Mouse (Mus musculus) CH12F3 (cell line): ENCODE measurements around the gene B3gnt4.
"Not testable (repeated sequence)": the region's sequence is repeated elsewhere in the genome, so short reads cannot be mapped to it uniquely, and the experiment has no call there.

ENCODE experiments used
- in situ Hi-C: fragments of 300-500 bp; cut with MboI; formaldehyde crosslinking; loops from 2 replicates; pipeline ENCODE4 v1.14.3; 2020; ENCODE audit warnings: low sequenced_read_pairs

Gene B3gnt4

DNA sequence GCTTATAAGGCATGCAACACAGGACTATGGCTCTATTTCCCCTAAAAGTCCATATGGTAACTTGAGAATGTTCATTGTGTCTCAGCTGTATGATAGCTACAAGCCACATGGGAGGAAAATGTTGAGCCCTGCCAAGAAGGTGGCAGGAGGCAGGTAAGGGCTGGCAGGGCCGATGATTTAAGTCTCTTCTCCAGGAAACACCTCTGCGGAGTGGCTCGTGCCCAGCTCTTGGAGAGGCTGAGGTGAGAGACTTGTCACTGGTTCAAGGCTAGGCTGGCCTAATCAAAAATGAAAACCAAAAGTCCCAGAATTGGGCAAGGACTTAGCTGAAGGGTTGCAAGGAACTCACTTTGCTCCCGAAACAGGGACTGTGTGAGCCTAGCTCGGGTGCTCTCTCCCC, at the start of gene B3gnt4:
Gene B3gnt4 (plus strand): TSS at position 301 of the 400 bp plus-strand sequence.
- in situ Hi-C loops: no loop called here

DNA sequence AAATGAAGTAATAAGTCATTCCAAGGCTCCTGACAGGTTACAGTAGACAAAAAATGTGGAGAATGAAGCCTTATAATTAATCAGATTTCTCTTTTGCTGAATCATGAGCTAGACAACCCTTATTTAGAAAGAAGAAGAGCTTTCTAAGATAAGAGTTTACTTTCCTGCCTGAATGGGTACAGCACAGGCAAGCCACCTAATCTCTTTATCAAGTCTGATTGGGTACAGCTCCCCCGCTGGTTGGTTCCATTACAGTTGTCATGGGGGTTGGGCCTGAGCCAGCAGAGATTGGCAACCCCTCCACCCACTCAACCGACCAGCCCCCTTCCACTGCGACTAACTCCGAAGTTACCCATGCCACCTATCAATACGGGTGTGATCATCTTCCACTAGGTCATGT, 48.8 kb upstream of the B3gnt4 start:
- in situ Hi-C loops: no loop called here

DNA sequence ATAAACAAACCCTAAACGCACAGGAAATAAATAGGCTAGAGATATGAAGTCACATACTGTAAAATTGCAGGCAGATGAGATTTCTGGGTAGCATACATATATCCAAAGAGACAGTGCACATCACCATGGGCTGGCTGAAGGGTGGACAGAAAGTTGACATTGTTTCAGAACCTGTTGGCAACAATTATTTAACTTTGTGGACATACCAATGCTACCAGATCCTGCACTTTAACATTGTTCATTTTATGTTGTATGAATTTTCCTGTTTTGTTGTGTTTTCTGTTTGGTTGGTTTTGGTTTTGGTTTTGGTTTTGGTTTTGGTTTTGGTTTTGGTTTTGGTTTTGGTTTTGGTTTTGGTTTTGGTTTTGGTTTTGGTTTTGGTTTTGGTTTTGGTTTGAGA, 45.6 kb upstream of the B3gnt4 start:
- in situ Hi-C loops: no loop called here

DNA sequence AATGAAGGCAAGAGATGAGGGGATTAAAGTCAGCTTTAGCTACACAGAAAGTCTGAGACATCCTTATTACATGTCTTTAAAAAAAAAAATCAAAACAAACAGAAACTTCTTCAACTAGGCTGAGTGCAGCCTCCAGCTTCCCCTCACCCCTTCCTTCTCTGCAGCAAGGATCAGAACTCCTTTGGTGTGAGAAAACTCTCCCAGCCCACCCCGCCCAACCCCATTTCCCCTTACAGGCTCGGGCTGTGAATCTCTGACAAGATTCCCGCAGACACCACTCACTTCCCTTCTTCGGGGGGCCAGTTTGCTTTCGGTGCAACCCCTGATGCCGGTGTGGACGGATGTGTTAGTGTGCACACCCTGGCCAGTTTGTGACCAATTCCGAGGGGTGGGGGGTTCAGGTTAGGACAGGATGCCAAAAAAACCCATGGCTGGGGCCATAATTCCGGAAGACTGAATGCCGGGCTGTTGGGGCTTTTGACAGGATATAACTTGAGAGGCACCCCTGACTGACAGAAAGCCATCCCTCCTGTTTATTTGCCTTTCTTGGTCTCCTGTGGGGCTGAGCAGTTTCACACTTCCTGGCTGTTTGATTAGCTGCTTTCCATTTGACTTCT, 39.4 kb upstream of the B3gnt4 start:
- in situ Hi-C loops: no loop called here

DNA sequence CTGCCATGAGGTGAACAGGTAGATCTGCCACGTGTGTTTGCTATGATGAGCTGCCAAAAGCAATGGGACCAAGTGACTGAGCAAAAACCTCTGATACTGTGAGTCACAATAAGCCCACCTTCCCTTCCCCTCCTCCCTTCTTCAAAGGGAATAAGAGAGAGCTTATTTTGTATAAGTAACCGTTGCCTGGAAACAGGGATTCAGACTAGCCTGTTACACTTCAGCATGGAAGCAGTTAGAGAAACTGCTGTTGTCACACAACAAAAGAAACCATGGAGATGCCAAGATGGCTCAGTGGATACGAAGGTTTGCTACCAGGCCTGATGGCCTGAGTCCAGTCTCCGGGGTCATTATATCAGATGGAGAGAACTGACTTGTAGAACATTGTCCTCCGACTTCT, 36.4 kb upstream of the B3gnt4 start:
- in situ Hi-C loops: no loop called here

DNA sequence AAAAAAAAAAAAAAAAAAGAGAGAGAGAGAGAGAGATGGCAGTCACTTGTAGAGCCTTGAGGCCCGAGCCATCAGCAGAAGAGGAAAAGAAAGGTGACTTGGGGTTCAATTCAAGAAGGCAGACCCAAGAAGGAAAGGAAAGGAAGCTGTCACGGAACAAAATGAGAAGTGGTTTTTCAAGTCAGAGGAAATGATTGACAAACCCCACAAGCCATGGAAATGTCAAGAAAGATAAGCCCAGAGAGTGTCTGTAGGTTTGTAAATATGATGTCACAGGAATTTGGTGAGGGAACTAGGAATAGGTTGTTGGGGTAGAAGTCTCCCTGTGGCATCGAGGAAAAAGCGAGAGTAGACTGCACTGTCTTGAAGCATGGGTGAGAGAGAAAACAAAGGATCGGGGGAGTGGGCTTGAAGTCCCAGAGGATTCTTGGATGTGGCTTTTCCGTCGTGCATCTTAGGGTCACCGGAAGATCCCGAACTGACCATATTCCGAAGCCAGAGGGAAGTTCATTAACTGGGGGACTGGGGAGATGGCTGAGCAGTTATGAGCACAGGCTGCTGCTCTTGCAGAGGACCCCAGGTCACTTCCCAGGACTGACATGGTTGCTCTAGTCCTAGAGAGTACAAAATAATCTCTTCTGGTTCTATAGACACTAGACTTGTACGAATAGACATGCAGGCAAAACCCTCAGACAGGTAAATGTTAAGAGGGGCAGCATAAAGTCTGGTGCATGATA, 22.4 kb upstream of the B3gnt4 start:
- in situ Hi-C loops: no loop called here

DNA sequence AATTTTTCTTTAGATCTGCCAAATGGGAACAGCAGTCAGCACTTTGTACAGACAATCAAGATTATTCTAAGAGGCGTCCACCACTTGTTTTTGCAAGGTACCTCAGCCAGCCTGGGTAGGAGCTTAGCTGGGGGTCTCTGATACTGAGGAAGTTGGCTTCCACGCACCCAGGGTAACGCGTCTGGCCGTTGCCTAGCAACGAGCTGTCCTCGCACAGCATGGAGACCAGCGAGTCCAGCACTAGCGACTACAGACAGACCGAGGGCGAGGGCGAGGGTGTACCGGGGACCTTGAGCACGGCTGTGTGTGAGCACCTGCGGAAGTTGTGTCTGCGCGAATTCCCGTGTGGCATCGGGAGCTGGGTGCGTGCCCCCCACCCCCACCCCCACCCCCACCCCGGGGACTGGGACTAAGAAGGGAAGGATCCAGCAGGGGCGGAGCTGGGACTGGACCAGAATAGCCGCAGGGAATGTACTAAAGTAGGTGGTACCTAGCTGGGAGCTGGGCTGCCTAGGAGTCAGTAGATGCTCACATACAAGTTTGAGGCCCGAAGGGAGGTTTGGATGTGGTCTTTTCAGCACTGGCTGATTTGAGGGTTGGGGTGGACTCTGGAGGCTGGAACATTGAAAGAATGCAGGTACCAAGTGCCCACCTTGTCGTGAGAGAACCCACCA, 21.0 kb upstream of the B3gnt4 start, which contains the start of the genes Lrrc43 and Il31:
Gene Lrrc43 (plus strand): TSS at position 194 of the 674 bp plus-strand sequence.
Gene Il31 (minus strand): TSS at position 378 of the 674 bp plus-strand sequence.
- in situ Hi-C loops: no loop called here

DNA sequence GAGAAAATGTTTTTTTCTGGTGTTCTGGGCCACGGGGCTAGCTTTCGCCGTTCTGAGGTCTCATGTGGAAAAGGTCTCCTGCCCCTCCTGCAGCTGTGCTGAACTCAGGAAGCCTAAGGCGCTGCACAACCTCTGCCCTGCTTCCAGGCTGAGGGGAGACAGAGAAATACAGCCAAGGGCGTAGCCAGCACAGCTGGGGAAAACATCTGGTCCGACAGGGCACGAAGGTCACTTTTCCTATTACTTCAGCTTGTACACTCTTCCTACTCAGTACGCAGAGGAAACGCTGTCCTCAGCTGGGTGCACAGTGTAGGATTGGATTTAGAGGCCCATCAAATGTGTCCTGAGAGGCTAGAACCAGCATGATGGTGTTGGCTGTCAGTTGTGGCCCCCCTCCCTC, 20.3 kb upstream of the B3gnt4 start:
- in situ Hi-C loops: no loop called here

DNA sequence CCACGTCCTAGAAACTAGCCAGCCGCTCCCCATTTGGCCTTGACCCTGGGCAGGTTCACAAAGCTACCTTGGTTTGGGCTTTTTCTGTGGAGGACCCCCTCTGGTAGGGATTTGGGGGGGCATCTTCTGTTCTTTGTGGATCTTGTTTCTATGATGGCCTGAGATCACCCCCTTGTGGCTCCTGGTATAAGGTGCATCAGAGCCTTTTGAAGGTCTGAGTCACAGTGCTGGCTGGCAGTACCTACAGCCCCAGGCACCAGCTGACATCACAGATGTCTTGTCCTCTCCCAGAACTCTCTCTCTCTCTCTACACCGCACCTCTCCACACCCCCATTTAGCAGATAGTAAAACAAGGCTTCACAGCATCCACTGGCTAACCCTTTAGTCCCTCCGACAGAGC, 10.5 kb upstream of the B3gnt4 start:
- in situ Hi-C loops: loop anchor here (5.0 kb wide), 1 partner anchor 42 kb away; no protein-coding TSS in a partner anchor

DNA sequence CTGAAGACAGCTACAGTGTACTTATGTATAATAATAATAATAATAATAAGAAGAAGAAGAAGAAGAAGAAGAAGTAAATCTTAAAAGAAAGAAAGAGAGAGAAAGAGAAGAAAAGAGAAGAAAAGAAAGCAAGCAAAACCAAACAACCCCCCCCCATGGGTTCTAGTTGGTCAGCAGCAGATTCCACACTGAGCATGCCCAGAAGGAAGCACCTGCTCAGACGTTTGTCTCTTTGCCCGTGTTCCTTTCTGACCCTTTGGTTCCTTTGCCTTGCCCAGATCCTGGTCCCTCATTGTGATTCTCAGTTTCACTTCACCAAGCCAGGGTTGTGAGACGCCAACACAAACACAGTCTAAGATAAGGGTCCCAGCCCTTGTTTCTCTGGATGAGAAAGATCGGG, 8.3 kb upstream of the B3gnt4 start:
- in situ Hi-C loops: no loop called here

DNA sequence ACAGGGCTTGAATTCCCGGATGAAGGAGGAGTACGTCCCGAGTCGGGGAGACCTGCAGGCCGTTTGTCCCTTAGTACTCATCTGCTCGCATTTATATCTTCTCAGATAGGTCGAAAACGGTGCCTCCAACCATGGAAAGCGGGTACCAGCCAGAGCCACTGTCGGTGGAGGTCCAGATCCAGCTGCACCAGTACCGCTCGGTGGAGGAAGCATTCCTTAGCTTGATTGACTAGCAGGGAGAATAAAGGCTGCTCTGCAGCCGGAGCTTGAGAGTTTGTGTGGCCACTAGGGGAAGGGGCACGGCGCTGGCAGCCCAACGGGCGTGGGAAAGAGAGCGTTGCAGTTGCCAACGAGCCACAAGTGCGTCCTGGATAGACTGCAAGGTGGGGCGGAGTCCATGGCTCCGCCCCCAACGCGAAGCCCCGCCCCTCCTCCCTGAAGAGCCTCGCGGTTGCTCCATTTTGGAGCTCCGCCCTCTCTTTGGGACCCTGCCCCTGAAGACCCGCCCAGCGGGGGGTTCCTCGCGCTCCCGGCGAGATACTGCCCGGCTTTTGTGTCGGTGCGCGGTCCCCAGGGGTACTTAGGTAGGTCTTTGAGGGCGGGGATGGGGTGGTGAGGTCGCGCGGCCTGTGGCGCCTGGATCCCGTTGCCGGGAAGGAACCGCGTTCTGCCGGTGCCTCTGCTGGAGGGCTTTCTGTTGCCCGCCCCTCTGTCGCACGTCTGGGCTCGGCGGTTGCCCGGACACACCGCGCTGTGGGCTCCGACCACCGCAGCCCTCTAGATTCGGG, 2.1 kb upstream of the B3gnt4 start:
- in situ Hi-C loops: no loop called here

DNA sequence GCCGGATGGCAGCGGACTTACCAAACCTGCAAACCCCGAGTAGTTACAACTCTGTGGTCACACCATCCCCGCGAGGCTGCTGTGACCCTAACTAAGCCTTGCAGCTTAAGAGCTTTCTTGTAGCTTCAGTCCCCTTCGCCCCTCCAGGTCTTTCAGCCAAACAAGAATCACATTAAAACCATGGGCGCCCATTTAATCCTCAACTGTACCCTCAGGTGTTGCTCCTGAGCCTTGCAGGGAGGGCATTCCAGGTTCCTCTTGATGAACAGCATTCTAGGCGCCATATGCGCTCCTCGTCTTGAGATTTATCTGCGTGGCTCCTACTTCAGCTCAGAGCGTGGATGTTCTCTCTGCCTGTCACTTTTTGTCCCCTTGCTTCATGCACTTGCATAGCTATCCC, 1.3 kb upstream of the B3gnt4 start:
- in situ Hi-C loops: no loop called here

DNA sequence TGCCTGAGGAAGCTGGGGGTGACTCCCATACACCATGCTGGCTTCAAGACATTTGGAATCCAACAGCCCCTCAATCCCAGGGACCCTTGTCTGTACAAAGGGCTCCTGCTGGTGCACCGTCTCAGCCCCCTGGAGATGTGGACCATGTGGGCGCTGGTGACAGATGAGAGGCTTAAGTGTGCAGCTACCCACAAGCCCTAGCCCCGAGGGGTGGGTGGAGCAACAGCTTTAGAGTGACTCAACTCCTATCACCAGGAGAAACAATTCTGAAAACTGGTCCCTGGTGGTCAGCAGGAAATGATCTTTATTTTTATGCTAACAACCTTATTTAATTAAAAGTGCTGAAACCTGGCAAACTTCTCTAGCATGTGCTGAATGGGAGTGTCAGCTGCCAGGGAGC, 1.2 kb downstream of the B3gnt4 start:
- in situ Hi-C loops: not testable (repeated sequence)

DNA sequence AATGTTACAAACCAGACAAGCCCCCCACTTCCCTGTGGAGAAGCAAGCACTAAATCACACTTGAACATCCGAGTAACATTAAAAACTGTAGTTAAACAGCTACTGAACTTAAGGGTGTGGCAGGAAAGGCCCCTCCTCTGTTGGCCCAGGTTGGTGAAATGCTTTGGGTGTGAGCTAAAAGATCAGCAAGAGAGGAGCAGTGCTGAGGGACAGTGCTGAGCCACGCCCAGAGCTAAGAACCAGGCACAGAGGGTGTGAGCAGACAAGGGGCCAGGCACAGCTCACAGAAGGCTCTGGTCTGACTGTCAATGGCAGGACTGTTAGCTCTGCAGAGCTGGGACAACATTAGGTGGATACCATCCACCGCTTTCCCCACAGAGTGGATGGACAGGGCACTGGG, 1.8 kb downstream of the B3gnt4 start:
- in situ Hi-C loops: no loop called here

DNA sequence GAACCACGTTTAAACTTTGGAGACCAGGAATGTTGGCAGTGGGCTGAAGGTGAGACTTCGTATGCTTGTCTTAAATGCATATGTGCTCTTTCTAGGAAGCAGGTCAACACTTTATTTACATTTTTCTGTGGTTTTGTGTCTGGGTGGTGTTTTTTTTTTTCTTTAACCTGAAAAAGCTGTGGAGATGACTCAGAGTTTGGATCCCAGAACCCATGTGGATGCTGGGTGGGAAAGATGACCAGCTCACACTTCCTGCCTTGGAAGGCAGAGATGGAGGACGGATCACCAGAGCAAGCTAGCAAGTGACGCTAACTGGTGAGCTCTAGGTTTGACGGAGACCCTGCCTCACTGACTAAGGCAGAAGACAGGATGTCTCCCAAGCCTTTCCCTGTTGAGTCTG, 4.6 kb downstream of the B3gnt4 start:
- in situ Hi-C loops: no loop called here

DNA sequence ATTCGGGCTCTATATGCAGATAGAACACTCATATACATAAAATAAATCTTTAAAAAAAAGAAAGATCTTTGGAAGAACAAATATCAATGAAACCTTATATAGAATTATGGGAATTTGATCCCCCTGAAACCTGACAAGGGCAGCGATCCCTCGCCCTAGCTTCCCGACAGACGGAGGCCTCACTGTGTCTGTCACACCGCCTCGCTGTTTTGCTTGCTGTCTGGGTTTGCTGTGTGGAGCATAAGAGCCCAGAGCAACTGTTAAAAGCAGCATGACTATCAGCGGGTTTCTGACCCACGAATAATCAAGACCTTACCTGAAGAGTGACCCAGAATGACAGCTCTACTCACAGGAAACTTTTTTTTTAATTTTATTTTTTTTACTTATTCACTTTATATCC, 10.4 kb downstream of the B3gnt4 start:
- in situ Hi-C loops: no loop called here

DNA sequence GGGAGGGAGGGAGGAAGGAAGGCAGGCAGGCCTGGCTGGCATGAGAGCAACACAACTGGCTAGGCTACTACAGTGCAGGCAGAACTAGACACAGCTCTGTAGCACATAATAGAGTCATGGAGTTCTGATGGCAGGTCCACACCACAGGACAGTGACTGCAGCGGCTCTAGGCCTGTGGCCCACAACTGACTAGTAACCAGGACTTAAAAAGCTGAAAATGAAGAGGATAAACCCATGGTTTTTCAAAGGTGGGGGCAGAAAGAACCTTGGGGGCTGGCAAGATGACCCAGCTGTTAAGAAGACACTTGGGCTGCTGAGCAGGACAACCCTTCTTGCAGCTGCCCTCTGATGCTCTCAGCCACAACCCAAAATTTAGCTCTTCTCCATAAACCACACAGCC, 11.4 kb downstream of the B3gnt4 start:
- in situ Hi-C loops: no loop called here

DNA sequence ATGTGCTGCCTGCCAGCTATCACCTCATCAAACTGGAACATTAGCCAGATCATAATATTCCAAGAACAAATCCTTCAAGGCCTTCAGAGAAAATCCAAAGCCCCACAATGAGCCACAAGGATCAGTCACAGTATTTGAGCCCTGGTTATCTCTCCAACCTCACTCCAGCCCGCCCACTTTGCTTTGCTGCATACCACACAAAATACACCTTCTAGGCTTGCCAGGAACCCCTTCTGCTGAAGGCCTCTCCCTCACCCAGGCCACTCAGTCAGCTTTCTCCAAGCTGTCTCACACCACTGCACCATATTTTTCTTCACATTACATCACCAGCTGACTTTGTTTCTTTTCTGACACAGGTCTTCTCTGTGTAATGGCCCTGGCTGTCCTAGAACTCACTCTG, 11.9 kb downstream of the B3gnt4 start:
- in situ Hi-C loops: no loop called here

DNA sequence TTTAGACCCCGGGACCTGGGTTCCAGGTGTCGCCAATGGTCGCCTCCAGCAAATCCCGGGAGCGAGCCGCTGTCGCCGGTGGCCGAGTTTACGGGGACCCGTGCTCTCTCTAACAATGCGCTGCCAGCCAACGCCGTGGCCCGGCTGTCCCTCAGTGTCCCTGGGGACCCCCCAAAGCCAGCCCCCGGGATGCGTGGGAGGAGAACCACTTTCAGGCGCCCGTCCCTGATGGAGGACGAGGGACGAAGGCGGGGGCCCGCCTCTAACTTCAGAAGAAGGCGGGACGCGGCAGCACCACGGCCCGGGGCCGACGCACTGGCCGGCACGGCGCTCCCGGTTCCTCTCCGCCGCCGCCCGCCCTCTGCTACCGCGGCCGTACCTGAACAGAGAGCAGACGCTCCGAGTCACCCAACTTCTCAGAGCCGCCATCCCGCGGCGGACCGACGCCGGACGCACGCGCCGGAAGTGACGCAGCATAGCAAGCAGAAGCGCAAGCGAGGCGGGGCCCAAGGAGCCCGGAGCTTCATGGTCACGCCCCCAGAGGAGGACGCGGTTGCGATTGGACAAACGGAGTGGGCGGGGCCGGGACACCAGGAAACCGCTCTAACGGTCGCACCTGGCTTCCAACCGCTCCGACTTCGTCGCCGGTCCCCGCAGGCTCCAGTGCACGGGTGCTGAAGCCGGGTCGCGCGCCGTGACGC, 13.6 kb downstream of the B3gnt4 start, which contains the start of gene Diablo:
Gene Diablo (minus strand): TSS at position 485 of the 701 bp plus-strand sequence.
- in situ Hi-C loops: no loop called here

DNA sequence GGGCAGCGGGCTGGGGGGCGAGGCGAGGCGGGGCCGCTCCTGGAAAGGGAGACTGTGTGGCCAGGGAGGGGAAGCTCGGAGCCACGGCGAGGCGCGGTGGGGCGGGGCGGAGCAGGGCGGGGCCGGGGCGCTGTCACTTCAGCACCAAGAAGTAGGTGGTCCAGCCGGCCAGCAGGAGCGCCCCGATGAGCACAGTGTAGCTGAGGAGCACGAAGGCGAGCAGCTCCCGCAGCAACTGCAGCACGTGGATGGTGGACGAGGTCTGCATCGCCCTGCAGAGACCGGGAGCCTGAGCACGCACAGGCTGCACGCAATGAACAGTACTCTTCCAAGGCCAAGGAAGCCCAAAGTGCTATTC, 14.1 kb downstream of the B3gnt4 start:
- in situ Hi-C loops: no loop called here

DNA sequence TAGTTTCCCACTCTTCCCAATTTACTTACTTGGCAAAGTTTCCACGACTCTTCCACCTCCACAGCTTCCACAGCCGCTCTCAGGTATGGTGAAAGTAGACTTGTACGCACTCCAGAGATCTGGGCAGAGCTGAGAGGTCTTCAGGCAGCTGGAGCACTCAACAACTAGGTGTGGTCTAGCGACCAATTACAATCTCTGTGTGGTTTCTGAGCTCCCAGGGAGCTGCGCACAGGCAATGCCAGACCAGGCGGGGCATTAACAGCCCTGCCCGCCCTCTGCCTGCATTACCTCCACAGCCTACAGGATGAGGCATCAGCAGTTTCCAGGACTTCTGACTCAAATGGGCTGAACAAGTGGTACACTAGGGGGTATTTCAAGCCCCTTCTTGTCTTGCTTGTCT, 15.0 kb downstream of the B3gnt4 start, which contains the start of gene Gm49027:
Gene Gm49027 (minus strand): TSS at position 208 of the 400 bp plus-strand sequence.
- in situ Hi-C loops: no loop called here
